Mouse (Mus musculus) lung, postnatal 0 days (tissue): Measurements from ENCODE around the gene Pde4d. TPM values are rescaled to one million over a fixed set of nuclear protein-coding genes. Genes with fewer than 3 reads are reported as not detected.
A peak's percentile ranks its signal among the peaks of the same experiment; 100 is the strongest.
"Not testable (repeated sequence)": the region's sequence is repeated elsewhere in the genome, so short reads cannot be mapped to it uniquely, and the experiment has no call there.

ENCODE experiments used
- ATAC-seq: fragments of 200-750 bp; cut with Nextera tagmentation; 2 replicates; pipeline ENCODE4 v1.8.0; 2017; ENCODE audit warnings: moderate library complexity
- DNase-seq: peaks from one replicate; pipeline ENCODE4 v3.0.0-alpha.2; 2016; ENCODE audit warnings: low spot score
- H3K27ac ChIP-seq: fragments of 300-500 bp; sonication (generic); 2 replicates; pipeline ENCODE4 v1.5.1; 2014; ENCODE audit warnings: antibody characterized with exemption, mild to moderate bottlenecking, low read length, mixed read lengths
- H3K27me3 ChIP-seq: fragments of 300-500 bp; sonication (generic); replicated peaks from 2 replicates; pipeline ENCODE4 v1.6.1; 2014; ENCODE audit warnings: low read length, mixed read lengths; ENCODE audit not compliant: insufficient read depth
- H3K36me3 ChIP-seq: fragments of 300-500 bp; sonication (generic); 2 replicates; pipeline ENCODE4 v1.6.1; 2014; ENCODE audit warnings: low read length, mixed read lengths; ENCODE audit not compliant: insufficient read depth
- H3K4me1 ChIP-seq: fragments of 300-500 bp; sonication (generic); 2 replicates; pipeline ENCODE4 v1.6.1; 2014; ENCODE audit warnings: antibody characterized with exemption, low read depth, low read length, mixed read lengths; ENCODE audit not compliant: insufficient read depth
- H3K4me2 ChIP-seq: fragments of 300-500 bp; sonication (generic); replicated peaks from 2 replicates; pipeline ENCODE4 v1.6.1; 2014; ENCODE audit warnings: low read depth, mild to moderate bottlenecking, low read length, moderate library complexity, mixed read lengths
- H3K4me3 ChIP-seq: fragments of 300-500 bp; sonication (generic); 2 replicates; pipeline ENCODE4 v1.5.1; 2014; ENCODE audit warnings: low read depth, low read length
- H3K9ac ChIP-seq: fragments of 300-500 bp; sonication (generic); replicated peaks from 2 replicates; pipeline ENCODE4 v1.6.1; 2014; ENCODE audit warnings: low read depth, mild to moderate bottlenecking
- H3K9me3 ChIP-seq: fragments of 300-500 bp; sonication (generic); 2 replicates; pipeline ENCODE4 v1.6.1; 2016; ENCODE audit warnings: low read length, mixed read lengths
- CTCF ChIP-seq: IDR thresholded peaks from 2 replicates; pipeline ENCODE4 v1.5.1; 2016; ENCODE audit warnings: antibody characterized with exemption, mild to moderate bottlenecking
- EP300 ChIP-seq: IDR thresholded peaks from 2 replicates; pipeline ENCODE4 v1.6.1; 2016; ENCODE audit warnings: antibody characterized with exemption, mild to moderate bottlenecking, control low read depth
- WGBS: fragments of 180-500 bp; shearing (Covaris S2); extraction: QIAGEN DNeasy Blood & Tissue Kit; methylation state at CpG from one replicate; pipeline ENCODE4 v1.1.7; 2014; 5-methylcytosine and 5-hydroxymethylcytosine counted together
- polyA plus RNA-seq: library from polyadenylated mRNA; unstranded; fragments of >200 nt; fragmentation: Nextera tagmentation; extraction: Ambion mirVana; gene quantifications from 2 replicates; pipeline ENCODE4 v1.2.1, GENCODE M21; 2015

The Pde4d gene
- polyA plus RNA-seq, 1 experiment from 2014 or later = 19.7 TPM

- H3K9ac ChIP-seq = no peak overlapping the region
- H3K36me3 ChIP-seq = no peaks in the 10 kb centered on the region
- WGBS = 55% methylated on average over 11 of the region's 11 CpGs
- DNase-seq = peak; percentile 85
- TF ChIP-seq CTCF (no peak), EP300 (0 out of 2 replicates have a peak, but pooled peaks have one; percentile 32)
- no peaks in the 10 kb centered on the region for H3K27me3 ChIP-seq
- H3K27ac ChIP-seq = no peak overlapping the region
- no peaks in the 10 kb centered on the region for H3K9me3 ChIP-seq
- no peak overlapping the region for H3K4me3 ChIP-seq
- H3K4me2 ChIP-seq = 0 out of 2 replicates have a peak overlapping the region, but pooled peaks have one; percentile 19
- H3K4me1 ChIP-seq = no peaks in the 10 kb centered on the region
- ATAC-seq = peak; percentile 90
Observed at GRCm38 (mm10) chr13:108766020-108766727, 316.4 kb downstream of the Pde4d start.

GRCm38 (mm10) chr13:108769465-108770056, 319.8 kb downstream of the Pde4d start:
- Histone ChIP-seq H3K4me3 (no peak overlapping the region), H3K36me3 (no peaks in the 10 kb centered on the region), H3K27ac (no peak overlapping the region), H3K4me2 (no peak overlapping the region), H3K9ac (no peak overlapping the region), H3K27me3 (no peaks in the 10 kb centered on the region), H3K4me1 (no peaks in the 10 kb centered on the region), H3K9me3 (no peaks in the 10 kb centered on the region)
- WGBS = 44% methylated on average over 3 of the region's 3 CpGs
- peak; percentile 48 for DNase-seq
- ATAC-seq = no peak
- TF ChIP-seq CTCF (no peak), EP300 (no peak)

DNA sequence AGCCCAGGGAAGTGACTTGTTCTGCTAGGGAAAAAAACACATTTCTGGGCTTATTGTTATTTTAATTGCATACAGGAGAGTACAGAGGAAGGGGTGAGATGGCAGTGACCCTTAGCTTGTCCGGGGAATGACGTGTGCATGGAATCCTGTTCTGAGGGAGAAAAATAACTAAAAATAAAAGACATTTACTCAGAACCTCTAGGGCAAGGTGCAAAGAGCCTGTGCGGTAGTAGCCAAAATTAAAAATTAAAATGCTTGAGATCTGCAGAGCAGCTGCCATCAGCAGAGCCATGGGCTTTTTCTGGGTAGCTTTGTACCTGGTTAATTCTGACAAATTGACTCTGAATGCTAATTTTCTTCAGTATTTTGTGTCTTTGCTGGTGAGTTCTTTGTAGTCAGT, 322.6 kb downstream of the Pde4d start:
- H3K36me3 ChIP-seq = no peaks in the 10 kb centered on the region
- ATAC-seq (no peak), DNase-seq (no peak)
- H3K4me2 ChIP-seq = no peak overlapping the region
- H3K27ac ChIP-seq = no peak overlapping the region
- TF ChIP-seq CTCF (no peak), EP300 (no peak)
- no peaks in the 10 kb centered on the region for H3K27me3 ChIP-seq
- 76% methylated on average over 3 of the region's 3 CpGs for whole genome bisulfite sequencing
- no peaks in the 10 kb centered on the region for H3K9me3 ChIP-seq
- H3K4me3 ChIP-seq = no peak overlapping the region
- no peaks in the 10 kb centered on the region for H3K4me1 ChIP-seq
- no peak overlapping the region for H3K9ac ChIP-seq

GRCm38 (mm10) chr13:108774981-108775380, 325.2 kb downstream of the Pde4d start:
- H3K4me3 ChIP-seq = no peak overlapping the region
- no peaks in the 10 kb centered on the region for H3K4me1 ChIP-seq
- H3K36me3 ChIP-seq = no peaks in the 10 kb centered on the region
- no peak overlapping the region for H3K27ac ChIP-seq
- no peaks in the 10 kb centered on the region for H3K27me3 ChIP-seq
- DNase-seq = no peak
- TF ChIP-seq EP300 = no peak
- TF ChIP-seq CTCF = no peak
- ATAC-seq = peak; percentile 14; the same call in 1 of the 2 replicates
- 80% methylated on average over 1 of the region's 1 CpGs for whole genome bisulfite sequencing
- no peak overlapping the region for H3K4me2 ChIP-seq
- H3K9me3 ChIP-seq = no peaks in the 10 kb centered on the region
- no peak overlapping the region for H3K9ac ChIP-seq

- no peaks in the 10 kb centered on the region for H3K27me3 ChIP-seq
- peak; percentile 23 for DNase-seq
- no peaks in the 10 kb centered on the region for H3K9me3 ChIP-seq
- TF ChIP-seq EP300 = no peak
- no peak for TF ChIP-seq CTCF
- H3K4me1 ChIP-seq = no peaks in the 10 kb centered on the region
- no peak overlapping the region for H3K4me3 ChIP-seq
- H3K27ac ChIP-seq = no peak overlapping the region
- no peak overlapping the region for H3K9ac ChIP-seq
- 0 out of 2 replicates have a peak, but pooled peaks have one; percentile 14 for ATAC-seq
- WGBS = 50% methylated on average over 7 of the region's 7 CpGs
- H3K4me2 ChIP-seq = no peak overlapping the region
- no peaks in the 10 kb centered on the region for H3K36me3 ChIP-seq
Observed at GRCm38 (mm10) chr13:108775882-108776281, 326.1 kb downstream of the Pde4d start.

DNA sequence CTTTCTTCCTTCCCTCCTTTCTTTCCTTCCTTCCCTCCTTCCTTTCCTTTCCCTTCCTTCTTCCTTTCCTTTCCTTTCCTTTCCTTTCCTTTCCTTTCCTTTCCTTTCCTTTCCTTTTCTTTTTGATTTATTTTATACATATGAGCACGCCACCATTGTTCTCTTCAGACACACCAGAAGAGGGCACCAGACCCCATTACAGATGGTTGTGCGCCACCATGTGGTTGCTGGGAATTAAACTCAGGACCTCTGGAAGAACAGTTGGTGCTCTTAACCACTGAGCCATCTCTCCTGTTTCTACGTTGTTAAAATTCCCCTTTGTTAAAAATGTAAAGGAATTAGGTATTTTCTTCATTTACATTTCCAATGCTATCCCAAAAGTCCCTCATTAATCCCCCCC, 347.9 kb downstream of the Pde4d start:
- 83% methylated on average over 3 of the region's 3 CpGs for WGBS
- not testable (repeated sequence) for ATAC-seq, H3K4me3 ChIP-seq, H3K9me3 ChIP-seq, H3K27ac ChIP-seq, DNase-seq, H3K4me2 ChIP-seq, H3K36me3 ChIP-seq, H3K4me1 ChIP-seq, H3K9ac ChIP-seq, H3K27me3 ChIP-seq
- TF ChIP-seq CTCF = peak; percentile 25; the same call in 1 of the 2 replicates
